Mouse (Mus musculus) right cerebral cortex, postnatal 10 days (tissue): ENCODE data around the gene Ppat.
A peak's percentile ranks its signal among the peaks of the same experiment; 100 is the strongest.
"Not testable (repeated sequence)": the region's sequence is repeated elsewhere in the genome, so short reads cannot be mapped to it uniquely, and the experiment has no call there.

Experiments
- DNase-seq, 2 experiments: peaks; one replicate each; pipeline ENCODE4 v3.0.0; 2021; ENCODE audit warnings: low spot score in 2 of 2

Ppat gene

GRCm38 (mm10) chr5:76947758-76948157 is 3.6 kb downstream of the Ppat start:
- DNase-seq = no peak

GRCm38 (mm10) chr5:76947142-76947541 is 4.2 kb downstream of the Ppat start:
- no peak for DNase-seq

GRCm38 (mm10) chr5:76945678-76946033 is 5.7 kb downstream of the Ppat start:
- DNase-seq = no peak

- DNase-seq = no peak
These were observed 6.3 kb downstream of the Ppat start for GRCm38 (mm10) chr5:76944965-76945677.

- no peak for DNase-seq
These were observed 8.9 kb downstream of the Ppat start for GRCm38 (mm10) chr5:76942505-76942904.

- DNase-seq = no peak
These were observed 9.4 kb downstream of the Ppat start for GRCm38 (mm10) chr5:76941975-76942374.

GRCm38 (mm10) chr5:76939717-76940116 is 11.7 kb downstream of the Ppat start:
- DNase-seq = no peak

- peak in 1 of 2 experiments; percentile 12 for DNase-seq
These were observed 22.0 kb downstream of the Ppat start for GRCm38 (mm10) chr5:76929180-76929877.

- DNase-seq = peak; percentile 29 to 53
These were observed 23.1 kb downstream of the Ppat start for GRCm38 (mm10) chr5:76928124-76928832.

GRCm38 (mm10) chr5:76924296-76924695 is 27.1 kb downstream of the Ppat start:
- peak in 1 of 2 experiments; percentile 12 for DNase-seq

- DNase-seq = peak; percentile 75 to 79
These were observed 27.9 kb downstream of the Ppat start for GRCm38 (mm10) chr5:76923428-76923827.

GRCm38 (mm10) chr5:76922833-76923232 is 28.5 kb downstream of the Ppat start:
- peak in 1 of 2 experiments; percentile 1 for DNase-seq

GRCm38 (mm10) chr5:76912522-76912921 is 38.9 kb downstream of the Ppat start:
- not testable (repeated sequence) for DNase-seq

GRCm38 (mm10) chr5:76910807-76911206 is 40.6 kb downstream of the Ppat start:
- no peak for DNase-seq

- DNase-seq = no peak
These were observed 45.3 kb downstream of the Ppat start for GRCm38 (mm10) chr5:76906155-76906499.

GRCm38 (mm10) chr5:76905405-76906154 is 45.8 kb downstream of the Ppat start, which contains the start of gene Aasdh:
Aasdh (minus strand) TSS chr5:76905514.
- DNase-seq = peak; percentile 96 to 98

GRCm38 (mm10) chr5:76904713-76905404 is 46.5 kb downstream of the Ppat start:
- DNase-seq = no peak

GRCm38 (mm10) chr5:76902131-76902530 is 49.2 kb downstream of the Ppat start:
- no peak for DNase-seq

GRCm38 (mm10) chr5:76893084-76893483 is 58.3 kb downstream of the Ppat start:
- DNase-seq = no peak

- no peak for DNase-seq
These were observed 58.8 kb downstream of the Ppat start for GRCm38 (mm10) chr5:76892608-76893007.

- DNase-seq = no peak
These were observed 64.4 kb downstream of the Ppat start for GRCm38 (mm10) chr5:76887011-76887410.
